Mouse (Mus musculus): Measurements from ENCODE around the gene Lamb3. TPM values are rescaled to one million over a fixed set of nuclear protein-coding genes. Genes with fewer than 3 reads are reported as not detected.

Gene Lamb3
- polyA plus RNA-seq, 1 experiment from 2014 or later = 34.9 TPM

- Histone ChIP-seq H3K36me3 (ENCODE audit: control insufficient read depth, insufficient read depth, low read length) (no peaks in the 10 kb centered on the region; the same call in 1 of the 2 replicates), H3K9ac (ENCODE audit: low read length) (no peak overlapping the region), H3K4me1 (replicated peaks; ENCODE audit: control insufficient read depth, insufficient read depth) (no peaks in the 10 kb centered on the region), H3K9me3 (ENCODE audit: control insufficient read depth, low read length) (no peaks in the 10 kb centered on the region), H3K4me2 (replicated peaks; ENCODE audit: low read depth) (no peak overlapping the region), H3K27me3 (ENCODE audit: control insufficient read depth, insufficient read depth, low read length) (no peaks in the 10 kb centered on the region), H3K4me3 (ENCODE audit: low read depth, low read length) (no peak overlapping the region), H3K27ac (replicated peaks) (no peak overlapping the region)
- ATAC-seq (ENCODE audit: low FRiP score, low TSS enrichment) (no peak), DNase-seq (ENCODE audit: low spot score) (no peak)
- 74% methylated on average over 9 of the region's 9 CpGs for WGBS
- TF ChIP-seq EP300 (optimal IDR thresholded peaks at IDR 0.05) (no peak), CTCF (IDR thresholded peaks at IDR 0.05; ENCODE audit: low read depth) (no peak)
Observed at GRCm38 (mm10) chr1:193329557-193329956, 122.1 kb downstream of the Lamb3 start.

- DNase-seq (ENCODE audit: low spot score) (peak; percentile 49), ATAC-seq (ENCODE audit: low FRiP score, low TSS enrichment) (peak; percentile 63; the same call in 1 of the 2 replicates)
- H3K27ac ChIP-seq (replicated peaks) = no peak overlapping the region
- no peak overlapping the region for H3K4me2 ChIP-seq (replicated peaks; ENCODE audit: low read depth)
- H3K9me3 ChIP-seq (ENCODE audit: control insufficient read depth, low read length) = no peaks in the 10 kb centered on the region
- 53% methylated on average over 10 of the region's 10 CpGs for WGBS
- no peaks in the 10 kb centered on the region for H3K4me1 ChIP-seq (replicated peaks; ENCODE audit: control insufficient read depth, insufficient read depth)
- H3K27me3 ChIP-seq (ENCODE audit: control insufficient read depth, insufficient read depth, low read length) = no peaks in the 10 kb centered on the region
- H3K9ac ChIP-seq (ENCODE audit: low read length) = no peak overlapping the region
- TF ChIP-seq CTCF (IDR thresholded peaks at IDR 0.05; ENCODE audit: low read depth) = peak; percentile 83
- TF ChIP-seq EP300 (optimal IDR thresholded peaks at IDR 0.05) = no peak
- H3K36me3 ChIP-seq (ENCODE audit: control insufficient read depth, insufficient read depth, low read length) = no peaks in the 10 kb centered on the region; the same call in 1 of the 2 replicates
- no peak overlapping the region for H3K4me3 ChIP-seq (ENCODE audit: low read depth, low read length)
Observed at GRCm38 (mm10) chr1:193330172-193330571, 122.7 kb downstream of the Lamb3 start.

- no peaks in the 10 kb centered on the region for H3K4me1 ChIP-seq (replicated peaks; ENCODE audit: control insufficient read depth, insufficient read depth)
- DNase-seq (ENCODE audit: low spot score) = no peak
- no peak overlapping the region for H3K4me2 ChIP-seq (replicated peaks; ENCODE audit: low read depth)
- no peak overlapping the region for H3K27ac ChIP-seq (replicated peaks)
- no peaks in the 10 kb centered on the region for H3K9me3 ChIP-seq (ENCODE audit: control insufficient read depth, low read length)
- 84% methylated on average over 7 of the region's 7 CpGs for WGBS
- no peaks in the 10 kb centered on the region for H3K27me3 ChIP-seq (ENCODE audit: control insufficient read depth, insufficient read depth, low read length)
- H3K4me3 ChIP-seq (ENCODE audit: low read depth, low read length) = no peak overlapping the region
- ATAC-seq (ENCODE audit: low FRiP score, low TSS enrichment) = no peak; the same call in 1 of the 2 replicates
- TF ChIP-seq CTCF (IDR thresholded peaks at IDR 0.05; ENCODE audit: low read depth) (no peak), EP300 (optimal IDR thresholded peaks at IDR 0.05) (no peak)
- no peak overlapping the region for H3K9ac ChIP-seq (ENCODE audit: low read length)
- no peaks in the 10 kb centered on the region; the same call in 1 of the 2 replicates for H3K36me3 ChIP-seq (ENCODE audit: control insufficient read depth, insufficient read depth, low read length)
Observed at GRCm38 (mm10) chr1:193330626-193331025, 123.1 kb downstream of the Lamb3 start.

- Histone ChIP-seq H3K9ac (ENCODE audit: low read length) (no peak overlapping the region), H3K27ac (replicated peaks) (no peak overlapping the region), H3K36me3 (ENCODE audit: control insufficient read depth, insufficient read depth, low read length) (no peaks in the 10 kb centered on the region; the same call in 1 of the 2 replicates), H3K27me3 (ENCODE audit: control insufficient read depth, insufficient read depth, low read length) (no peaks in the 10 kb centered on the region), H3K4me1 (replicated peaks; ENCODE audit: control insufficient read depth, insufficient read depth) (no peaks in the 10 kb centered on the region), H3K4me3 (ENCODE audit: low read depth, low read length) (no peak overlapping the region), H3K4me2 (replicated peaks; ENCODE audit: low read depth) (no peak overlapping the region), H3K9me3 (ENCODE audit: control insufficient read depth, low read length) (no peaks in the 10 kb centered on the region)
- TF ChIP-seq EP300 (optimal IDR thresholded peaks at IDR 0.05) = no peak
- TF ChIP-seq CTCF (IDR thresholded peaks at IDR 0.05; ENCODE audit: low read depth) = no peak
- ATAC-seq (ENCODE audit: low FRiP score, low TSS enrichment) = no peak
- DNase-seq (ENCODE audit: low spot score) = no peak
- 93% methylated on average over 13 of the region's 13 CpGs for WGBS
Observed at GRCm38 (mm10) chr1:193332018-193332417, 124.5 kb downstream of the Lamb3 start.

GRCm38 (mm10) chr1:193332671-193333070 is 125.2 kb downstream of the Lamb3 start:
- 71% methylated on average over 1 of the region's 1 CpGs for WGBS
- H3K4me3 ChIP-seq (ENCODE audit: low read depth, low read length) = no peak overlapping the region
- no peak overlapping the region for H3K27ac ChIP-seq (replicated peaks)
- no peak overlapping the region for H3K9ac ChIP-seq (ENCODE audit: low read length)
- H3K4me1 ChIP-seq (replicated peaks; ENCODE audit: control insufficient read depth, insufficient read depth) = no peaks in the 10 kb centered on the region
- H3K9me3 ChIP-seq (ENCODE audit: control insufficient read depth, low read length) = no peaks in the 10 kb centered on the region
- H3K36me3 ChIP-seq (ENCODE audit: control insufficient read depth, insufficient read depth, low read length) = no peaks in the 10 kb centered on the region; the same call in 1 of the 2 replicates
- no peak for DNase-seq (ENCODE audit: low spot score)
- TF ChIP-seq EP300 (optimal IDR thresholded peaks at IDR 0.05) (no peak), CTCF (IDR thresholded peaks at IDR 0.05; ENCODE audit: low read depth) (no peak)
- no peak for ATAC-seq (ENCODE audit: low FRiP score, low TSS enrichment)
- H3K4me2 ChIP-seq (replicated peaks; ENCODE audit: low read depth) = no peak overlapping the region
- H3K27me3 ChIP-seq (ENCODE audit: control insufficient read depth, insufficient read depth, low read length) = no peaks in the 10 kb centered on the region

DNA sequence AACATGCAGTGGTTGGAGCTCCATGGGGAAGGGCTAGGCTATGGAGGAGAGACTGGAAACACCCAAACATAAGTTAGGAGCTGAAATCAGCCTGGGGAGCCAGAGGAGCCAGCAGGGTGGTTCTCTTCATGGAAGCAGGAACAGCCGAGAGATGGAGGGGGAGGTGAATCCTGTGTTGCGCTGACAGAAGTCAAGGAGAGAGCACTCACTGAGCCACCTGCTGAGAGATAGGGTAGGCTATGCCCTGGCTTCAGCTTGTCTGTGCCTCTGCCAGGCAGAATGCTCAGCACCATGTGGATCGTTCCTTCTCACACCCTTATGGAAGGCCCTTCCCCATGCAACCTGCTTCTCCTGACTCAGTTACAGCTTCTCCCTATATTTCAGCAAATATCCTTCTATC is 126.3 kb downstream of the Lamb3 start:
- H3K4me2 ChIP-seq (replicated peaks; ENCODE audit: low read depth) = no peak overlapping the region
- H3K9ac ChIP-seq (ENCODE audit: low read length) = no peak overlapping the region
- ATAC-seq (ENCODE audit: low FRiP score, low TSS enrichment) = no peak
- no peak for DNase-seq (ENCODE audit: low spot score)
- no peaks in the 10 kb centered on the region for H3K4me1 ChIP-seq (replicated peaks; ENCODE audit: control insufficient read depth, insufficient read depth)
- H3K36me3 ChIP-seq (ENCODE audit: control insufficient read depth, insufficient read depth, low read length) = no peaks in the 10 kb centered on the region; the same call in 1 of the 2 replicates
- H3K4me3 ChIP-seq (ENCODE audit: low read depth, low read length) = no peak overlapping the region
- no peak overlapping the region for H3K27ac ChIP-seq (replicated peaks)
- no peaks in the 10 kb centered on the region for H3K9me3 ChIP-seq (ENCODE audit: control insufficient read depth, low read length)
- 78% methylated on average over 3 of the region's 3 CpGs for WGBS
- H3K27me3 ChIP-seq (ENCODE audit: control insufficient read depth, insufficient read depth, low read length) = no peaks in the 10 kb centered on the region
- no peak for TF ChIP-seq CTCF (IDR thresholded peaks at IDR 0.05; ENCODE audit: low read depth)
